Mouse (Mus musculus): ENCODE measurements at regions not wholly inside any gene's neighbourhood (a gene's known extent, or its start where the extent isn't known, plus 50 kb on each side); places are given as distances from the start of the nearest gene placed in this dataset.

- no peak for DNase-seq (ENCODE audit: low spot score)
Observed at GRCm38 (mm10) chr14:47795062-47795461, 146.8 kb downstream of the Ktn1 start.

DNA sequence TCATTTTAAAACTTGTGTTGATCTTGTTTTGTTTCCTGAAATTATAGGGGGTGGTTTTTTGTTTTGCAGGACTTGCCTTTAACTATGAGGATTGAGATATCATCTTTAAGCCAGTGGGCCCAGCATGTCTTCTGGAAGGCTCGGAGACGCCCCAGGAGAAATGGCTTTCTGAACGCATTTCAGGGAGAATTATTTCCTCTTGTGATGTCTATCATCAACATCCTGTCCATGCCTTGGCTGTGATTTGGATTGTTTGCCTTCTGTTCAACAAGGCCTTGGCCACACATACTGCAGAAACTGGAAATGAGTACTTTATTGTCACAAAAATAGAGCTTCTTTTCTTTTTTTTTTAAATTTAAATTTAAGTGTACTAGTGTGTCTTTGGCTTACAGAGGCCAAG, 150.0 kb downstream of the Ktn1 start:
- no peak for DNase-seq (ENCODE audit: low spot score)

- DNase-seq (ENCODE audit: low spot score), result no peak
Observed at GRCm38 (mm10) chr14:47799564-47799963, 151.3 kb downstream of the Ktn1 start.

GRCm38 (mm10) chr14:47805202-47805601, 157.0 kb downstream of the Ktn1 start:
- DNase-seq (ENCODE audit: low spot score), result no peak

DNA sequence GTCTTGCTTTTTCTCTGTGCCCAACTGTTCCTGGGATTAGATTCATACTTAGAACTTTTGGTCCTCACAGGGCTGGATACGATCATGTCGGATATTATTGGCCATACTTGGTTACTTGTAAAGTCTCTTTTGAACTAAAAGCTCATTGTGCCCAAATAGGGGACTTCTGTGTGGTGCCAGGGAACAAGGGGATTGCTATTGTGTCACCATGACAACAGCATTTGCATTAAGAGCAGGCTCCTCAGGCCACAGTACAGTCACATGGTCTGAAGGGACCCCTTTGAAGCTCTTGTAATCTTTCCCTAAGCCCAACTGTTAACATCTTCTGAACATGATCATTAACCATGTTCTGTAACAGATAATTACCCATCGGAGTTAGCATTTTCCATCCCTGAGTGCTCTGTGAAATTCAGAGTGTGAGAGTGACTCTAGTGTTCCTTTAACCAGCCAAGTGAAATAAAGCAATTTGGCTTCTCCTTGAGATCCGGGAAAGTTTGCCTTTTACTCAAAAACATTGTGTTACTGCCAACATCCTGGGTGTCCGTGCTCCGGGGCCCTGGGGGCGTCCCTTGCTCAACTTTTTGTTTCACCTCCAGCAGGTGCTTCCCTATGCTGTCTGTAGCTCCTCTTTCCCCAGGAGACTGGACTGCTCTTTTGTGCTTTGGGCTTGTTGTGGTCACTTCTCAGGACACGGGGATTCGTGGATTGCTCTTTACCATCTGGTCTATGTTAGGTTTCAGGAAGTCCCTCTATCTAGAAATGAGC, 157.7 kb downstream of the Ktn1 start:
- DNase-seq (ENCODE audit: low spot score), result no peak

DNA sequence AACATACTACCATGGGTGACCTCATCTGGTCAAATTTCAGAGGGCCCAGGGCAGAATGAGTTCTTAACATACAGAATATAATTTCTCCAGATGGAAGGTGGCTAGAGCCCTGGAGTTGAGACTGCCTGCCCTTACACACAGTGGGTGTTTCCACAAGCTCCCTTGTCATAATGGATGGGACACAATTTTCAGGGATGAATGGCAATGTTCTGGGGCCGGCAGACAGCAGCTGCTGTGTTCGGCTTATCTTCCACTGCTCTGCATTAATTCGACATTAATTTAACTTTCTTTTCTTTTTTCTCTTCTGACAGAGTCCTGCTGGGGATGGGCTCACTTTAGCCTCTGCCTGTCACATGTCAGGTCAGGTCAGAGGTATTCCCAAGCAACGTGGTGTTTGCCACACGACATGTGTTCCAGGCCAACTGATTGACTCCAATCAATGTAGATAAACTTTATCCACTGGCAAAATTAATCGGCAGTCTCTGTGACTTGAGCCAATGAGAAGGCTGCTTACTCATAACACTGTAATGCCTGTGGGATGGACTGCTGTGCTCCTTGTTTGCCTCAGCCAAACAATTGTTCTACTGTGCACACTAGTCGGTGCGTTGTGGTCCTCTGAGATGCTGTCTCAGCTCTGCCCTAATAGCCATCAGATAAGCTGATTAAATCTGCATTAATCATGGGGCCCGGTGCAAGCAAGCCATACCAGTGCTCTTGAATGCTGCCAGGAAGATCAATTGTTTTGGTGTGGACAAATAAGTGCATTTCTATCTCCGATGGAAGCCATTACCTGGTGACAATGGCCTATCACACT, 160.1 kb downstream of the Ktn1 start:
- no peak for DNase-seq (ENCODE audit: low spot score)

DNA sequence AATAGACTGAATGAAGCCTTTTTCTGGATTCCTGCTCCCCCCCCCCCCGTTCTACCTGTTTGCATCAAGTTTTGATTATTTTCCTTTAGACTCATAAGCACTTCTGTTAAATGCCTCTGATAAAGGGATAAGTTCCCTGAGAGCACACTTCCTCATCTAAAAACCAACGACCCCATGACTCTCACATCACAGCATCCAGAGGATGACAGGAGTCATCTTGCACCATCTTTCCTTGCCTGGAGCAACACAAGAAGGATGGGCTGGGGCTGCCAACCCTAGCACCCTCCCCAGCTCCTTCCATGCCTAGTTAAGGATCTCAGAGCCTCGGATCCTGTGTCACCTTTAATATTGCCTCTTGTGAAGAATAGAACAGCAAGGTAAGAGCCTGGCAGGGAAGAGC, 170.0 kb downstream of the Ktn1 start:
- DNase-seq (ENCODE audit: low spot score), result no peak

DNA sequence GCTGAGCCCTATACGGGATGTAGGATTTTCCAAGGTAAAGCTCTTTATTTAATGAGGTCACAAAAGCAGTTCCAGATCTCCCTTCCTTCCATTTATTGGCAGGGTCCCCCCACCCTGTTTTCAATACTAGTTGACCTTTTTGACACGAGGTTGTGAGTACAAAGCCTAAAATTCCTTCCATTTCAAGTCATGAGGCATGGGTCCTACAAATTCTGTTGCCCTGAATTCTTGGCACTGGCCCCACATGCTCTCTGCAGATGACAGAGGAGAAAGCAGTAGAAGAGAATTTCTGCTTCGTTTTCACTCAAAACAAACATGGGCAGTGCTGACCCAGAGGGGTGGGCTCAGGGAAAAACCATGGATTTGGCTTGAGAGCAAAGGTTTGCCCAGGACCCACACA, 170.4 kb downstream of the Ktn1 start:
- DNase-seq (ENCODE audit: low spot score), result no peak

- DNase-seq (ENCODE audit: low spot score), result no peak
Observed at GRCm38 (mm10) chr14:47820571-47821143, 172.4 kb downstream of the Ktn1 start.

GRCm38 (mm10) chr14:47823182-47823581, 174.9 kb downstream of the Ktn1 start:
- DNase-seq (ENCODE audit: low spot score), result no peak

- no peak for DNase-seq (ENCODE audit: low spot score)
Observed at GRCm38 (mm10) chr14:47823696-47824095, 175.4 kb downstream of the Ktn1 start.

- DNase-seq (ENCODE audit: low spot score), result no peak
Observed at GRCm38 (mm10) chr14:47825446-47825956, 177.3 kb downstream of the Ktn1 start.

DNA sequence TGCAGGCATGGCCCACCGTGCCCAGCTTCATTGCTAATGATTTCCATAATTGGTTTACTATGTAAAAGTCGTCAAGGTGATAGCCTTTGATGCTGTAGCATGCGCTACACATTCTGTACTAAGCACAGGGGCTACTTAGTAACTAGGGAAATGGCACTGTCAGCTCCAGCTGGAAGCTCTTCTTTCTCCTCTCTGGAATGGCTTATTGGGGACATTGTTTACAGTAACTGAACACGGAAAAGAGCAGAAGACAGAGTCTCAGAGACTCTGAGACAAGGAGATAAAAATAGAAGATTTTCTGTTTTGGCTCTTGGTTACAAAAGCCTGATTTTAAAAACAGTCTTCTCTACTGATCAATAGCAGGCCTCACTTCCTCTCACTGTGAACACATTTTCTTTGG, 178.3 kb downstream of the Ktn1 start:
- no peak for DNase-seq (ENCODE audit: low spot score)

DNA sequence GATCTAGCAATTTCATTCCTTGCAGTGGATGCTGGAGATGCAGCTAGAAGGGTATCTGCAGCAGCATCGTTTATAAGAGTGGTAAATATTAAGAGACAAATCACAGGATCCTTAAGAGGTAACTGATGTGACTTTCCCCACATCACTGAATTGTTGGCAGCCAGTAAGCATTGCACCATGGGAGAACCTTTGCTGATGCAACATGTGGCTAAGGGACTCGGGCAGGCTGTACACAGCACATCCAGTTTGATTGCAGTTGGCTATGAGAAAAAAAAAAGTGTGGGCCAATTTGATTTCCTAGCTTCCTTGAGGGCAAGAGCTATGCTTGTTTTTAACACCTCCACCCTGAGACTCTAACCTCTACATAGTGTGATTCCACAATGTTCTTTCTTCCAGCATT, 179.4 kb downstream of the Ktn1 start:
- no peak for DNase-seq (ENCODE audit: low spot score)

GRCm38 (mm10) chr14:47833696-47834095, 185.4 kb downstream of the Ktn1 start:
- DNase-seq (ENCODE audit: low spot score), result no peak

DNA sequence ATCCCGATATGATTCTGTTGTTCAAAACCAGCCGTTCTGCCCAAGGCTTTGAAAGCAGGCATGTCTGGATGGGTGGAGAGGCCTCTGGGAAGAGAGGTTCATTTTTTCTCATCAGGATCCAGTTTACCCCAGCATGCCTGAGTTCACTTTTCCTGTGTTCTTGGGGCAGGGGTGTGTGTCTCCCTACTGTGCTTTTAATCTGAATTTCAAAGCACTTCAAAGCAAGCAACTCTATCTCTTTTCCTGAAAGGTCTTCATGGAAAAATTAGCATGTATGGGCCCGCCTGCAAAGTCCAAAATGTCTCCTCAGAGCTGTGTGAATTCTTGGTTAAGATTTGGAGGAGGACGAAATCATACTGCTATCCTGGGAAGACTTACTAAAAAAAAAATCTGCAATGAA, 187.2 kb downstream of the Ktn1 start:
- no peak for DNase-seq (ENCODE audit: low spot score)

DNA sequence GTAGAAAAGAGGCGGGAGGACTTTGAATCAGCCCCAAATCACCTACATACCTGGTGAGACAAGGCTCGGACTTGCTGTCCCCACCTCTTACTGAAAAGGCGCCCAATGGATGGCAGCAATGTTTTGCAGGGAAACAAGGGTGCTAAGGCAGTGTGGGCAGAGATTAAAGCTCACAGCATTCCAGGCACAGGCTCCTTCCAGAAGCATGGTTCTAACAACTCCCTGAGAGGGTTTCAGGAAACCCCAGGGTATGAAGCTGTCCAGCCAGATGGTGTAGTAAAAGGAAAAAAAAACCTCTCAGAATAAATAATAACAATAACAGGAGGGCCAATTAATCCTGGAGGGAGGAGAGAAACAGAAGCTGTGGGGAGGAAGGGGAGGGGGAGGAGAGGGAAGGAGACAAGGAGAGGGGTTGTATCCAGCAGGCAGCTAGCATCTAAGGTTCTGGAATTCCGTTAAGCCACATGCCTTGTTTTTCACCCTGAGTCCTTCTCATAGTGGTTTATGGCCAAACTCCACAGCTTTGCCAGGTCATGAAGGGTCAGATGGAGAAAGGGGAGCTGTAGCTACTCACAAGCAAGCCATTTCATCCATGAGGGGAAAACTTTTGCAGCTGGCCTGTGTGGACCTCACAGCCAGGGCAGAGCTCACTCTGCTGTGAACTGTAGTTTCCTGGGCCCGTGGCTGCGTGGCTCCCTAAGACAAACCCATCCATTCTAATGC, 191.4 kb downstream of the Ktn1 start:
- no peak for DNase-seq (ENCODE audit: low spot score)

DNA sequence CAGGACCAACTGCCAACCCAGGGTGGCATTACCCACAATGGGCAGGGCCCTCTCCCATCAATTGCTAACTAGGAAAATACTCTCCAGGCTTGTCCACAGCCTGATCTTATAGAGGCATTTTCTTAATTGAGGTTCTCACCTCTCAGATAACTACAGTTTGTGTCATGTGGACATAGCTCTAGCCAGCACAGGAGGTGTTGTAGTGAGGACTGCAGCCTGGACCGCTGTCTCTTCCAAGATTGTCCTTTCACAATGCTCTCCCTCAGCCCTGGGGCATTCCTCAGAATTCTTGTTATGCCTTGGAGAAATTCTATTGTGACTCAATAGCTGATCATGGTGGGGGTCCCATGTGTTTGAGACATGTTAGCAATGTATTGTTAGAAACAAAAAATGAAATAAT, 196.1 kb downstream of the Ktn1 start:
- no peak for DNase-seq (ENCODE audit: low spot score)

- no peak for DNase-seq (ENCODE audit: low spot score)
Observed at GRCm38 (mm10) chr14:47848861-47849260, 200.6 kb downstream of the Ktn1 start.

GRCm38 (mm10) chr14:47856280-47856765, 208.1 kb downstream of the Ktn1 start:
- DNase-seq (ENCODE audit: low spot score), result no peak

- no peak for DNase-seq (ENCODE audit: low spot score)
Observed at GRCm38 (mm10) chr14:47857271-47857670, 209.0 kb downstream of the Ktn1 start.
